Mouse (Mus musculus): Measurements from ENCODE around the gene Tmem258. TPM values are rescaled to one million over a fixed set of nuclear protein-coding genes. Genes with fewer than 3 reads are reported as not detected.

The Tmem258 gene
- total RNA-seq (2023; ENCODE audit: inconsistent age): 92.7 to 120 TPM (median 101 TPM) in 4 replicates

DNA sequence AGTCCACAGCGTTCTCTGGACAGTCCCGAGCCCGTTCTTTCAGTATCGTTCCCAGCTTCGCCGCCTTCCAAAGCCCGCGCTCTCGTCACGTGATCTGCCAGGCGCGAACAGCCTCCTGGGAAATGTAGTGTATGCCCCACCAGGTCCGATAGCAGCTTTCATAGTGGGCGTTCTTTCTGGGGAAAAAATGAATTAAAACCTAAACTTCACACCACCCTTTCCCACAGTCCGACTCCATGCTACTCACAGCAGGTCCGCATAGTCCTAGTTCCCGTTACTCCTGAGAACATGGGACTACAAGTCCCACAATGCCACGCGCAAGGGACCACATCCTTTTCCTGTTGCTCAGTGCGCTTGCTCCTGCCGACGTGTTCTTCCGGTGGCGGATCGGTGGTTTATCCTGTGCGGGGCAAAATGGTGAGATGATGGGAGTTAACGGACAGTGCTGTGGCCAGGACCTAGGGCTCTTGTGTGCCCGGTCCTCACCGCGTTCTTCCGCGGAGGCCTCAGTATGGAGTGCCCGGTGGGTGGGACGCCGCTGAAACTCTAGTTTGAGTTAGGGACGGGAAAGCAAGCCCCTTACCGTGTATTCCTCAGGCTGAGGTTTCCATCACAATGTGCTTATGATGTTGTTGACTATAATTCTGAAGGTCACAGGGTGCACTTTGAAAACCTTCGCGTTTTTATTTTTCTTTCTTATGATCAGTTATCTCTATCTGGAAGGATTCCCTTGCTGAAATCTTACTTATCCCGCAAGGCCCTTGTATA, at the start of gene Tmem258, which contains the start of gene Fen1:
Gene Tmem258 (plus strand): TSS at position 167 of the 768 bp plus-strand sequence.
Gene Fen1 (minus strand): TSS at position 322 of the 768 bp plus-strand sequence.

DNA sequence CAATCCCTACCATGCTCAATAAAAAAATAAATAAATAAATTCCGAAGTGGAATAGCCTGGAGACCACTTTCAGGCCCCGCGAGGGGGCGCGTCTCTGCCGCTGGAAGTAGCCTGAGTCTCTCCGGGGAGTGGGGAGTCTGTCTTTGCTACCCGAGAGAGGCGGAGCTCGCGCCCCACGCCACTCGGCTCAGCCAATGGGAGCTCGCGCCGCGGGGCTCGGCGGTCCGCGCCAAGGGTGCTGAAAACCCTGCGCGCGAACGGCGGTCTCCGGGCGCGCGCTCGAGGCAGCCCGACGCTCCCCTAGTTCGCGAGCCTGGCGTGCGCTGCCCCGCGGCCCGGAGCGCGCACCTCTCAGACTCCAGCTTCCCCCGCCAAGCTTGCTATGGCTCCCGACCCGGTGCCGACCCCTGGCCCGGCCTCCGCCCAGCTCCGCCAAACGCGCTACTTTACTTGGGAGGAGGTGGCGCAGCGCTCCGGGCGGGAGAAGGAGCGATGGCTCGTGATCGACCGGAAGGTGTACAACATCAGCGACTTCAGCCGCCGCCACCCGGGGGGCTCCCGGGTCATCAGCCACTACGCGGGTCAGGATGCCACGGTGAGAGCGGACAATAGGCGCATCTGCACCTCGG, 21.0 kb upstream of the Tmem258 start, which contains the start of gene Fads1:
Gene Fads1 (plus strand): TSS at position 219 of the 629 bp plus-strand sequence.

DNA sequence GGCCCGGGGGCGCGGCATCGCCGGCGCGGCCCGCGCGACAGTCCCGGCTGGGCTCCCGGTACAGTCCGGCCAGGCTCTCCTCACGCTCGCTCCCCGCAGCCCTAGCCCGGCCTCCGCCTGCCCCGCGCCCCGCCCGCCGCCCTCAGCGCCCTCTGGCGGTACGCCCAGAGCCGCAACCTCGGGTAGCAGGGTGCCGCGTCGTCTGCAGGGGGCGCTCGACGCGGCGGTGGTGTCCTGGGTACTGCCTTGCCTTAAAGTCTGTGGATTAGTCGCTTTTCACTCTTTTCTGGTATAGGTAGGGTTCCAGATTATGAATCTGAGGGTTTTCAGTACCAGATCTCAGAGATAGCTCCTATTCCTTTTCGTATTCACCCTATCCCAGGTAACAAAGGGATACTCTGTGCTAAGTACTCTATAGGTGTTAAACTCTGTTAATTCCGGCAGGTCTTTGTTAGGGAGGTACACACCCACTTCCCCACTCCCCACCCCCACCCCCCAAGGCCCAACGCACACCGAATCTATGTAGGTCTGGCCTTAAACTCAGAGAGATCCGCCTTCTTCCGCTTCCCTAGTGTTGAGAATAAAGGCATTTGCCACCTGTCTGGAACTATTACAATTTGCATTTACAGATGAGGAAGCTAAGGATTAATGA, 37.0 kb downstream of the Tmem258 start, which contains the start of gene Myrf:
Gene Myrf (minus strand): TSS at position 95 of the 652 bp plus-strand sequence.

Other genes with a start within 250 kb of the Tmem258 start
- gene Fth1, start 223.4 kb upstream of the Tmem258 start, total RNA-seq (2023; ENCODE audit: inconsistent age): 2,198 to 2,406 TPM (median 2,302 TPM) in 4 replicates
- gene Best1, start 202.4 kb upstream of the Tmem258 start, total RNA-seq (2023; ENCODE audit: inconsistent age): not detected in 4 replicates
- gene Rab3il1, start 202.3 kb upstream of the Tmem258 start, total RNA-seq (2023; ENCODE audit: inconsistent age): 0.90 to 1.8 TPM (median 1.1 TPM) in 4 replicates
- gene Fads3, start 162.4 kb upstream of the Tmem258 start, total RNA-seq (2023; ENCODE audit: inconsistent age): 0.32 to 1.5 TPM (median 1.0 TPM) in 4 replicates
- gene Fads2, start 102.3 kb upstream of the Tmem258 start, total RNA-seq (2023; ENCODE audit: inconsistent age): 0.51 to 1.4 TPM (median 0.86 TPM) in 4 replicates
- gene Fads1, start 21.1 kb upstream of the Tmem258 start, total RNA-seq (2023; ENCODE audit: inconsistent age): 3.8 to 6.3 TPM (median 4.6 TPM) in 4 replicates
- gene Fen1, start 155 bp downstream of the Tmem258 start, total RNA-seq (2023; ENCODE audit: inconsistent age): 26.0 to 35.4 TPM (median 32.3 TPM) in 4 replicates
- 0.13 to 0.18 TPM (median 0.16 TPM) in 3 of 4 replicates, not detected in the other for gene Myrf, start 36.7 kb downstream of the Tmem258 start, total RNA-seq (2023; ENCODE audit: inconsistent age)
- gene Dagla, start 100.9 kb downstream of the Tmem258 start, total RNA-seq (2023; ENCODE audit: inconsistent age): 0.10 TPM in 1 of 4 replicates, not detected in the others
- gene Syt7, start 185.1 kb downstream of the Tmem258 start, total RNA-seq (2023; ENCODE audit: inconsistent age): not detected in 4 replicates

All from B cell, adult (primary cell).